Mouse (Mus musculus) adrenal gland, adult 18-20 months (tissue): Measurements from ENCODE around the gene Mcfd2. TPM values are rescaled to one million over a fixed set of nuclear protein-coding genes. Genes with fewer than 3 reads are reported as not detected.
A peak's percentile ranks its signal among the peaks of the same experiment; 100 is the strongest.

Experiments used
- DNase-seq, 2 experiments: peaks; one replicate each; pipeline ENCODE4 v3.0.0; 2021 to 2022; ENCODE audit warnings: low spot score in 2 of 2
- total RNA-seq, 2 experiments: library from RNA; stranded (reverse); gene quantifications; 1 replicate in 1 of 2; 2 replicates in 1 of 2; pipeline ENCODE4 v1.2.3; 2021

Gene Mcfd2
- total RNA-seq, 2 experiments from 2014 or later, result 190 to 305 TPM

DNA sequence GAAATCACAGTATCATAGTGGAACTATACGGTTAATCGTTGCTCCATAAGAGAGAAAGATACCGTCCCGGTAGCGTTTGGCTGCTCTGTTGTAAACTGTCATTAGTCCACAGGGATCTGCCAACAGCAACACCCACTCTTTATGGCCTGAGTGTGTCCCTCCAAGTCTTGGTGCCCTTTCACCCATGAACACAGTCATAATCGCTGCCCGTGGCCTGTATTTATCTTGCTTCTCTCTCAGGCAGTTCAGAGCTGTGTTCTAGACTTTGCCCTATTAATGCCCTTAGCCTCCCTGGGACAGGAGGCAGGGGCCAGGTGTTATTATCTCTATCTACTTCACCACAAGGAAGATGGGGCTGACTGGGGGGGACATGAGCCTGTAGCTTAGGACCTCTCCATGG lies 25.3 kb upstream of the Mcfd2 start:
- no peak for DNase-seq

DNA sequence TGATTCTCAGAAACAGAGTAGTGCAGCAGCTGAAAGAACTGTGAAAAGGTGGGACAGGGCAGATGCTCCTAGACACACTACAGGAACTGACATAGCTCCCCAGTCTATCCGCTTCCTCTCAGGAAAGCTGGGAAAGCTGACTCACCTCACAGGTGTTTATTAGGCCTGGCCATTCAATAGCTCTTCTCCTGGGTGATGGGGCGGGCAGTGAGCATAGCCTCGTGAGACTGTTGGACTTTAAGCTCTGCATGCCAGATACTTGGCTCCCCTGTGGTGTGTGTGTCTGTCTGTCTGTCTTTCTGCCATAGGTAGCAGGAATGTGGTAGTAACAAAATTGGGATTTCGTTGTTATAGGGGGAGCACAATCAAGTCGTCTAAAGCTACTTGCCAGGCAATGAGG lies 23.6 kb upstream of the Mcfd2 start:
- DNase-seq, result no peak

- no peak for DNase-seq
Measured at GRCm38 (mm10) chr17:87288131-87288530, 22.4 kb upstream of the Mcfd2 start.

- DNase-seq, result no peak
Measured at GRCm38 (mm10) chr17:87287197-87287777, 21.6 kb upstream of the Mcfd2 start.

- no peak for DNase-seq
Measured at GRCm38 (mm10) chr17:87286481-87287143, 20.9 kb upstream of the Mcfd2 start.

GRCm38 (mm10) chr17:87285731-87286465 lies 20.2 kb upstream of the Mcfd2 start:
- DNase-seq, result no peak

DNA sequence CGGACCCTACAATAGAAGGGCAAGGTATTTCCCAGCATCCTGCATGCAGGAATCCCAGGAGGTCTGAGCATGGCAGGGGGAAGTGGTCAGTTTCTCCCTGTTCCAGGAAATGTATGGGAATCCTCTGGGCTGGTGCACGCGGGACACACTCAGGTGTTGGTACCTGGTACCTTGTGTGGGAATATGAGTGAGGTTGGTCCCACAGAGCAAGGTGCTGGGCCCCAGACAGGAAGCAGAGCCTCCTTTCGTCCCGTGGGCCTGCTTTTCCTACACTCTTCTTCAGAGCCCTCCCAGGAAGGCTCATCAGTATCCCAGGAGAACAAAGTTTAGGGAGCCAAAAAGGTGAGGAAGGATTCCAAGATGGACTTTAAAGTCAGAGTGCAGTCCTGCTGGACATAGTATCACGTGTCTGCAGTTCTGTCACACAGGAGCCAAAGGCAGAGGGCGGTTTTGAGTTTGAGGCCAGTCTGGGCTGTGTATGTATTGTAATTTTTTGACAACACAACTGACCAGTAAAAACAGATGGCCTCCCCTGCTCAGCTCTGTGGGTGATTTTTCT lies 18.8 kb upstream of the Mcfd2 start:
- DNase-seq, result no peak

- DNase-seq, result peak in 1 of 2 experiments; percentile 26
Measured at GRCm38 (mm10) chr17:87283755-87284481, 18.2 kb upstream of the Mcfd2 start.

GRCm38 (mm10) chr17:87283055-87283754 lies 17.5 kb upstream of the Mcfd2 start:
- peak; percentile 57 to 64 for DNase-seq

GRCm38 (mm10) chr17:87282706-87283053 lies 16.9 kb upstream of the Mcfd2 start, which contains the start of gene Ttc7:
TSS of gene Ttc7 (plus strand) at chr17:87282886.
- DNase-seq, result peak; percentile 99

DNA sequence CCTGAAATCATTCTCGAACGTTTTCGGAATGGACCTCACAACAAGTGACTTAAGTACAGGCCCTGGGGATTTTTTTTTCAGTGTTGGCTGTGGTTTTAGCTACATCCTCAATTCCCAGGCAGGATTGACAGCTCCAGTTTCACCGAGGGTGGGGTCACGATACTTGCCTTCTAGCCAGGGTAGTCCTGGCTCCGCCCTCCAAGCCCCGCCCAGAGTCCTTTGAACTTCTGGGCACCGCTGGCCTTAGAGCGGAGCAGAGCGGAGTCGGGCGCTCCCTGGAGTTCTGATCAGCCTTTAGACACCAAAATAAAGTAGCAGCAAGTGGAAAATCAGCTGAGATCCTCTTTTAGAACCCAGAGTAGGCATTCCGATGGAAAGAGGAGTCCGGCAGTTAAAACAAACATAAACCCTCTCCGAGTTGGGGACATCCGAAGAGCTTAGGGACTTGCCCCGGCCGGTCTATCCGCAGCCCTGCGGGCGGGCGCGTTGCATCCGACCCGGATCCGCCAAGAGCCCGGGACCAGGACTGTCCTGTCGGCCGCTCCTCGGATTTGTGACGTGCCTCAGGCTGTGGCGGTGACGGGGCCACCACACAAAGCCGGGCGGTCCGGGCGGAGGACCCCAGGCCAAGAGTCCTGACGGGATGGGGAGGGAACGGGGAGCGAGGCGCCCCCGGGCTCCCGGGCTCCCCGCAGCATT lies 16.4 kb upstream of the Mcfd2 start:
- DNase-seq, result peak; percentile 88 to 91

DNA sequence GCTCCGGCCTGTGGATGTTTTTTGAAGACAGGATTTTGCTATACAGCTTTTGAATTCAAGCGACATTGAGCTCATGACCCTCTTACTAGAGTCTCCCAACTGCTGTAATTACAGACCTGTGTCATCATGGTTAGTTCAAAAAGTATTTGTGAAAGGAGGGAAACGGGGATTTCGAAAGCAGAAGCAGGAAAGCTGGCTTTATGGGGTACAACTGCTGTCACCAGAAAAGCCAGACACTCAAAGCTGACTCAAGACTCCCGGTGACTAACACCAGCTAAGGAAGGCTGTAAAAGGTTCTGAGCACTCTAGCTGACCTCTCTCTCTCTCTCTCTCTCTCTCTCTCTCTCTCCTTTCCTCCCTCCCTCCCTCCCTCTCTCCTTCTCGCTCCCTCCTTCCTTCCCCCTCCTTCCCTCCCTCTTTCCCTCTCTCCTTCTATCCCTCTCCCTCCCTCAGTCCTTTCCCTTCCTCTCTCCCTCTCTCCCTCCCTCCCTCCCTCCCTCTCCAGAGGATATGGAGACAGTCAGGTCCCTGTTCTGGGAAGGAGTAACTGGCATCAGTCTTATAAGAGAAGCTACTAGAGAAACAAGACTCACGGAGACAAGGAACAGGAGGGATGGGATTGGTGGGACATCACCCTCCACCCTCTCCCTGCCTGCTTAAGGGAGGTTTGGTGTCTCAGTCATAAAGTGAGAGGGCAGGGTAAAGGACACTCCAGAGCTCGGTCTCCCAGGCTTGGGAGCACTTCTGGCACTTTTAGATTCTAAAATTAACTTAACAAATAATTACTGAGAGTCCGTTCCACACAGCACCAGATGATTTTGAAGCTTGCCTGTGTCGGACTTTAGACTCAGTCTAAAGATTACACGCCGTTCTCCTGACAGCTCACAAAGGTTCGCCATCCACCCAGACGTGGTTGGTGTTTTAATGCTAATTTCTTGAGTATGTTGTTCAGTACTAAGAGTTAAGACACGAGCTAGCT lies 9.9 kb upstream of the Mcfd2 start:
- no peak for DNase-seq

DNA sequence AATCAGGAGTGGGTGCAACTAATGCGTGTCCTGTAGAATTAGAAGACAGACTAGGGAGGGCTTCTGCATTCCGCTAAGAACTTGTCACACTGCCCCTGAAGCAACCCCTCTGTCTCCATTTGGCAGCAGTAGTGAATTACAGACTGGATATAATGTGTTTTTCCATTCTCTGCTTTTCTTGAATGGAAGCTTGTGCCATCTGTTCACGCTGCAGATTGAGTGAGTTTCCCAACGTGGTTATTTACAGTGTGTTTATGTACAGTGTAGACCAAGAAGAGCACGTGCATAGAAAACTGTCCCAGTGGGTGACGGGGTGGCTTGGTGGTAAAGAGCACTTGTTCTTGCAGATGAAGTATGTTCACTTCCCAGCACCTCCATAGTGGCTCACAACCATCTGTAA lies 3.7 kb upstream of the Mcfd2 start:
- no peak for DNase-seq

DNA sequence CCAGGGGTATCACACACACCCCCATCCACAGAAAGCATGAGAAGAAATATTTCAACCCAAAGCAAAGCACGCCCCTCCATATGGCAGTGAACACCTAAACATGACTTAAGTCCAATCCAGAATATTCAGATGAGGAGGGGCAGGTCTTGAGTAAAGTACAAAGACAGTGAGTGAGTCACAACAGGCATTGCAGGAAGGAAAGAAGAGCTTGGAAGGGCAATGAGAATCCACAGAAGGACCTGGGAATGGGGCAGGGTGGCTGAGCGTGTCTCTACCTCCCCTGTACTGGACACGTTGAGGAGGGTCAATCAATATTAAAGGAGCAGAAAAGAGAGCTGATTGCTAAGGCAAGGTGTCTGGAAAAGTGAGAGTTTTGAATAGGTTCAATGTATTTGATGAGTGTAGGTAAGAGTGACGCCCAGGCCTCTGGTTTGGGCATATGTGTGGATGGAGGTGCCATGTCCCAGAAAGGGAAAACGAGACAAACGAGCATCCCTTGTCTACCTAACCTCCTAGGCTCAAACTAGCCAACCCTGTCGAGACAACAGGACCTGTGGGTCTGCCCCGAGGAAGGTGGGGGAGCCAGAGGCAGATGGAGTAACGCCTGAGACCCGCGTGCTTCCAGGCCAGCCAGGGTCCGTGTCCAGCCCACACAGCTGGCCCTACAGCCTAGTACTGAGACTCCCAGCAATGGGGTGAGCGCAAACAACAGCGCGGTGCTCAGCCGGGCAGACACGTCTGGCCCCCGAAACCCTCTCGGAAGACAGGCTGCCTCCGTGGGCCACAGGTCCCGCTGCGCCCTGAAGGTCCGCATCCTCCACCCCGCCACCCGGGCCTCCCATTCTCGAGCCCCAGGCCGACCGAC lies 576 bp downstream of the Mcfd2 start:
- DNase-seq, result peak in 1 of 2 experiments; percentile 32

GRCm38 (mm10) chr17:87264054-87264830 lies 1.5 kb downstream of the Mcfd2 start:
- DNase-seq, result peak in 1 of 2 experiments; percentile 30

- peak in 1 of 2 experiments; percentile 46 for DNase-seq
Measured at GRCm38 (mm10) chr17:87263401-87263800, 2.3 kb downstream of the Mcfd2 start.

DNA sequence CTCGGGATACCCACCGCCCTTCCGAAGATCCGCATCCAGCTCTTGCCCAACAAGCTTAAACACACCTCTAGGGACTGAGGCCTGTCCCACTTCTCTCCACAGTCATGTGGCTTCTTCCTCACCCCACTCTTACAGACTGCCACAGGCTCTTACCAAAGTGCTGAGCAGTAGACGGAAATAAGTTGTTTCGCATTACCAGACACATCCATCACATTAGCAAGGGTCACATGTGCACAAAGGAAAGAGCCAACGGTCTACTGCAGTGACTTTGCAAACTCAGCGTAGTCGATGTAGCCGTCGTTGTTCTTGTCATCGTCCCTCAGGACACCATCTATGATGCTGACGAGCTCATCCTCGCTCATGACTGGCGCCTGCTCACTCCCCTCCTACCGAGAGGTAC lies 10.1 kb downstream of the Mcfd2 start:
- DNase-seq, result no peak
